Mouse (Mus musculus) lung, embryonic 16.5 days (tissue): Measurements from ENCODE around the gene Phactr1. TPM values are rescaled to one million over a fixed set of nuclear protein-coding genes. Genes with fewer than 3 reads are reported as not detected.

Experiments used
- ATAC-seq: fragments of 200-750 bp; cut with Nextera tagmentation; 2 replicates; pipeline ENCODE4 v1.8.0; 2017; ENCODE audit warnings: low read depth, mild to moderate bottlenecking, moderate library complexity
- H3K27ac ChIP-seq: fragments of 300-500 bp; sonication (generic); 2 replicates; pipeline ENCODE4 v1.5.1; 2014; ENCODE audit warnings: mild to moderate bottlenecking, control low read depth, low read length
- H3K27me3 ChIP-seq: fragments of 300-500 bp; sonication (generic); 2 replicates; pipeline ENCODE4 v1.6.1; 2014; ENCODE audit warnings: low read depth, low read length, mixed read lengths; ENCODE audit not compliant: control insufficient read depth, insufficient read depth
- H3K36me3 ChIP-seq: fragments of 300-500 bp; sonication (generic); 2 replicates; pipeline ENCODE4 v1.6.1; 2014; ENCODE audit warnings: low read length; ENCODE audit not compliant: control insufficient read depth, insufficient read depth
- H3K4me1 ChIP-seq: fragments of 300-500 bp; sonication (generic); replicated peaks from 2 replicates; pipeline ENCODE4 v1.6.1; 2014; ENCODE audit warnings: low read length, mixed read lengths; ENCODE audit not compliant: control insufficient read depth, insufficient read depth
- H3K4me2 ChIP-seq: fragments of 300-500 bp; sonication (generic); 2 replicates; pipeline ENCODE4 v1.6.1; 2014; ENCODE audit warnings: low read depth, low read length, control low read depth
- H3K4me3 ChIP-seq: fragments of 300-500 bp; sonication (generic); 2 replicates; pipeline ENCODE4 v1.5.1; 2014; ENCODE audit warnings: mild to moderate bottlenecking, low read length, control low read depth
- H3K9ac ChIP-seq: fragments of 300-500 bp; sonication (generic); 2 replicates; pipeline ENCODE4 v1.6.1; 2014; ENCODE audit warnings: low read length, control low read depth
- H3K9me3 ChIP-seq: fragments of 300-500 bp; sonication (generic); 2 replicates; pipeline ENCODE4 v1.6.1; 2016; ENCODE audit warnings: low read length; ENCODE audit not compliant: control insufficient read depth
- WGBS: fragments of 180-500 bp; shearing (Covaris S2); extraction: QIAGEN DNeasy Blood & Tissue Kit; methylation state at CpG from one replicate; pipeline ENCODE4 v1.1.7; 2014; 5-methylcytosine and 5-hydroxymethylcytosine counted together
- polyA plus RNA-seq: library from polyadenylated mRNA; unstranded; fragments of >200 nt; fragmentation: Nextera tagmentation; extraction: Ambion mirVana; gene quantifications from 2 replicates; pipeline ENCODE4 v1.2.1, GENCODE M21; 2015

The Phactr1 gene
- polyA plus RNA-seq, 1 experiment from 2014 or later, result 8.1 TPM

DNA sequence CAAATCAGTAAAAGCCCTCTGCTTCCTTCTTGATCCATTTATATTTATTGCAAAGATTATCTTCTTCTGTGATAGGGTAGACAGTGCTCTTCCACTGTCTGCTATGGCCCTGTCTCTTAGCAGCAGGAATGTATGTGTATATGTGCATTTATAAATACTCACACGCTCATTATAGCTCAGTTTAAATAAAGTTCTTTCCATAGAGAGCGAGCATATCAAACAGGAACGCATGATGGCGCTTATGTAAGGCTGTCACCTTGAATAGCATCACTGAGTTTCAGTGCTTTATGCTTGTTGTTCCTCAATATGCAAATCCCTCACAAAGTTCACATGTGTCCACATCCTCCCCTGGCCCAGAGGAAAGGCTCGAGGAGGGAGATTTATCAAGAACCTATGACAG is 57.7 kb downstream of the Phactr1 start:
- Histone ChIP-seq H3K36me3 (no peaks in the 10 kb centered on the region), H3K27me3 (no peaks in the 10 kb centered on the region), H3K4me3 (no peak overlapping the region), H3K4me1 (no peaks in the 10 kb centered on the region), H3K9me3 (no peaks in the 10 kb centered on the region), H3K4me2 (no peak overlapping the region), H3K9ac (no peak overlapping the region), H3K27ac (no peak overlapping the region)
- ATAC-seq, result no peak
- WGBS, result 69% methylated on average over 5 of the region's 5 CpGs

DNA sequence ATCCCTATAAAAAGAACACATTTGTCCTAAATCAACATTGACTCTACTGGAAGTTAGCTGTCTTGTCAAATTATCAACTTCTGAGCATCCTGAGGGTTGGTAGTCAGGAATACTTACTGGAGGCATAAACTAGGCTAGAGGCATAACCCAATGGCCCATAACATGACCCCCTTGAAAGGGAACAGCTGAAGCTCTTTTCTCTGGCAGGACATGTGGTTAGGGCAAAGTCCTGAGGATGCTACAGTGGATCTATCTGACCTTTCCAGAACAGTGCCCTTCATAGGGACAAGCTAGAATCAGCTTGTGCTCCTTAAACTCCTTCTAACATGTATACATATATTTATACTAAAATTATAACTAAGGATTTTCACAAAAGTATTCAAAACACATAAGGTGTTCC is 61.8 kb downstream of the Phactr1 start:
- H3K27me3 ChIP-seq, result no peaks in the 10 kb centered on the region
- no peak for ATAC-seq
- no peaks in the 10 kb centered on the region for H3K36me3 ChIP-seq
- H3K9ac ChIP-seq, result no peak overlapping the region
- H3K27ac ChIP-seq, result no peak overlapping the region
- no peak overlapping the region for H3K4me2 ChIP-seq
- no peaks in the 10 kb centered on the region for H3K9me3 ChIP-seq
- no peak overlapping the region for H3K4me3 ChIP-seq
- H3K4me1 ChIP-seq, result no peaks in the 10 kb centered on the region

DNA sequence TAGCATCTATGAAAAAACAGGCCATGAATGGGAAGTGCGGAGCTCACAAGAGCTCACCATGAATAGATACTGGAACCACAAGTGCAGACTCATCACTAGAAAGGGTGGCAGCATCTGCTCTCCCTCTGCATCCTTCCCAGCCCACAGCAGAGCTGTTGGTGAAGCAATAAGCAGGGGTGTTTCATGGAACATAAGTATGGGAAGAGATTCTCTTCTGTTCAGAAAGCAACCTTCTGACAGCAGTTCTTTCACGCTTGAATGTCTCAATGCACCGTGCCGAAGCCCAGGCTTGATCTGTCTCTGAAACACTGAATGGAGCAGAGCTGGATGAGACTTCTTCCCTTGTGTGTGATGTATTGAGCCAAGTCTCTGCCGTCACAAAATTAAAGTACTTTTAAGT is 64.0 kb downstream of the Phactr1 start:
- Histone ChIP-seq H3K27me3 (no peaks in the 10 kb centered on the region), H3K9ac (no peak overlapping the region), H3K27ac (no peak overlapping the region), H3K4me2 (no peak overlapping the region), H3K4me3 (no peak overlapping the region), H3K4me1 (no peaks in the 10 kb centered on the region), H3K9me3 (no peaks in the 10 kb centered on the region), H3K36me3 (no peaks in the 10 kb centered on the region)
- WGBS, result 78% methylated on average over 5 of the region's 5 CpGs
- no peak for ATAC-seq

DNA sequence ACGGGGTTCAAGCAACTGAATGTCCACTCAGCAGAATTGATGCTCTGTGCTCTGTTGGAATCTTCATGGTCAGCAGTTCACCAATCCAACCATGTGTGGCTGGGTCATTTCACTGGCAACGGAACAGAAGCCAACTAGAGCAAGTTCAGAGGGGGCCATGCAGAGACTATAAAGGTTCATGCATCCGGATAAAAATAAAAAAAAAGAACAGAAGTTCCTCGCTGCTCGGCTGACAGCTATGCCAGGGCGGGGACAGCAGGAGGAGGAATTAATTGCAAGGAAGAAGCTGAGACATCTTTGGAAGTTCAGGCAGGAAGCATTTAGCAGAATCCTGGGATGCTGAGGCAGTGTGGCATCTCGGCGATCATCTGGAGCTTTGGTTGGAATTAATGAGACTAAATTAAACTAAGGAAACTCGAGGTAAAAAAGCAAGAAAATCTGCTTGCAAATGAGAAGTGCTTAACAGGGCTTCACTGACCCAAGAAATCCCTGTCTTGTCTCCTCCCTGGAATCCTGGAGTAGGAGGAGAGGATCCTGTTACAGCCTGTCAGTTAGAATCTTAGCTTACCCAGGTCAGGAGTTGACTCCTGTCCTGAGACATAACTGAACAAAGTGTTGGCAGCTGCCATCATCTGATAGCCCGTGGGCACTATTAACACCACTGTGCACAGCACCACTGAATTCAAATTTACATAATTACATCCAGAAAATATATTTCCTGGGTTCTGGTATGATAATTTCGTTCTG is 77.4 kb downstream of the Phactr1 start:
- no peaks in the 10 kb centered on the region for H3K27me3 ChIP-seq
- no peak overlapping the region for H3K27ac ChIP-seq
- H3K9ac ChIP-seq, result no peak overlapping the region
- no peaks in the 10 kb centered on the region for H3K4me1 ChIP-seq
- H3K9me3 ChIP-seq, result no peaks in the 10 kb centered on the region
- WGBS, result 32% methylated on average over 11 of the region's 11 CpGs
- no peak for ATAC-seq
- H3K4me2 ChIP-seq, result no peak overlapping the region
- no peak overlapping the region for H3K4me3 ChIP-seq
- H3K36me3 ChIP-seq, result no peaks in the 10 kb centered on the region

DNA sequence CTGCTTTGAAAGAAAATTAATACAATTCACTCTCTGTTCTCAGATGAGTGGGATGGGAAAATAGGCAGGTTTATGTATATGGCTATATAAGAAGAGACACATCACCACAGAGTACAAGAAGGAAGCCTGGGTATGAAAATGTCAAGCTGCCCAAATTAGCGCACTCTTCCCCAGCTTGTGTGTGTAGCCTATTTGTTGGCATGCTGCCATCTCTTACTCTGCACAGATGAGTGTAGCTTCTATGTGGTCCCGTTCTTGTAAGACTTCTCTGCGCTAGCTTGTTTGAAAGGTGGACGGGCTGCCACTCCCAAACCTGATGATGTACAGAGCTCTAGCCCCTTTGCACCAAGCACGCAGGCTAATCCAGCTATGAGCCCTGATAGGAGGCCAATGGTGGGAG is 78.7 kb downstream of the Phactr1 start:
- H3K4me2 ChIP-seq, result no peak overlapping the region
- H3K4me1 ChIP-seq, result no peaks in the 10 kb centered on the region
- H3K9ac ChIP-seq, result no peak overlapping the region
- H3K4me3 ChIP-seq, result no peak overlapping the region
- H3K27me3 ChIP-seq, result no peaks in the 10 kb centered on the region
- H3K9me3 ChIP-seq, result no peaks in the 10 kb centered on the region
- WGBS, result 60% methylated on average over 5 of the region's 5 CpGs
- H3K27ac ChIP-seq, result no peak overlapping the region
- no peak for ATAC-seq
- H3K36me3 ChIP-seq, result no peaks in the 10 kb centered on the region

DNA sequence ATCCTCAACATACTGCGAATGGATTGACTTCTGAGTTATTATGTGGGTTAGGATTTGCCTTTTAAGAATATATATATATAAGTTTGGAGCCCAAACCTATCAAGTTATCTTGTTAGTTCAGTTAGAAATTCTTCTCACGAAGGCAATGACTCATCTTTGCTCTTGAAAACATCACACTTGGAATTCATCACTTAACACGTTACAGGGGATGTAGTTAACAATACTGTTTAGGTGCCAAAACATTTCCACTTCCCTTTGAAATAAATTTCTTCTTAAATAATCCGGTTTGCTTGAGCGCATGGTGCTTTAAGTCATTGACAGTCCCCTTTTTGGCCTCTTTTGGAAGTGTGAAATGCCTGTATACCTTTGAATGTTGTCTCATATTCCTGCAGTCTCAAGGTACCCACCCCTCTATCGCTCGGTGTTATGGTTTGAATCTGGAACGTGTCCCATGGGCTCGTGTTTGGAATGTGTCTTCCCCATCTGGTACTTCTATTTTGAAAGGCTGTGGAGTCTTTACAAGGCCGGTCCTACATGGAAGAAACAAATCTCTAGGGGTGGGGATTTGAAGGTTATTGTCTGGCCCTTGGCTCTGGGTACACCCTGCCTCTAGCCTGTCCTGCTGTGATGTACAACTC is 80.6 kb downstream of the Phactr1 start:
- no peak overlapping the region for H3K27ac ChIP-seq
- H3K4me1 ChIP-seq, result no peaks in the 10 kb centered on the region
- no peak overlapping the region for H3K4me2 ChIP-seq
- no peak for ATAC-seq
- WGBS, result 68% methylated on average over 10 of the region's 10 CpGs
- no peak overlapping the region for H3K9ac ChIP-seq
- no peaks in the 10 kb centered on the region for H3K9me3 ChIP-seq
- H3K4me3 ChIP-seq, result no peak overlapping the region
- no peaks in the 10 kb centered on the region for H3K27me3 ChIP-seq
- no peaks in the 10 kb centered on the region for H3K36me3 ChIP-seq

DNA sequence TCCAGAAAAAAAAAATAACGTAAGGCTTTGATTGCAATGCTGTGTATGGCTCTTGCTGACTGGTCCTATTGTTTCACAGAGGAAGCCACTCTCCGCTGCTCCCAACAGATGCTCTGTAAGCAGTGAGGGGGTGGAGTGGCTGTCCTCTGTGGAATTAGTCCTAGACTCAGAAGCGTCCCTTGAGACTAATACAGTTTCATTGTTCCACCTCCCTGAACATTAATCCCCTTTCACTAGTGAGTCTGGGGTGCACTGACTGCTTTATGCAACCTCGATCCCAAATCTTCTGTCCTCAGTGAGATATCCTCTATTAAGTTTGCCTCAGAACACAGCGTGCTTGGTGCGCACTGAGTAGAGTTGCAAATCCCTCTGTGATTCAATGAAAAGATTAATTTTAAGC is 91.9 kb downstream of the Phactr1 start:
- no peaks in the 10 kb centered on the region for H3K4me1 ChIP-seq
- H3K4me2 ChIP-seq, result no peak overlapping the region
- no peak for ATAC-seq
- H3K36me3 ChIP-seq, result no peaks in the 10 kb centered on the region
- H3K4me3 ChIP-seq, result no peak overlapping the region
- no peak overlapping the region for H3K27ac ChIP-seq
- H3K9ac ChIP-seq, result no peak overlapping the region
- 69% methylated on average over 6 of the region's 6 CpGs for WGBS
- no peaks in the 10 kb centered on the region for H3K9me3 ChIP-seq
- no peaks in the 10 kb centered on the region for H3K27me3 ChIP-seq

DNA sequence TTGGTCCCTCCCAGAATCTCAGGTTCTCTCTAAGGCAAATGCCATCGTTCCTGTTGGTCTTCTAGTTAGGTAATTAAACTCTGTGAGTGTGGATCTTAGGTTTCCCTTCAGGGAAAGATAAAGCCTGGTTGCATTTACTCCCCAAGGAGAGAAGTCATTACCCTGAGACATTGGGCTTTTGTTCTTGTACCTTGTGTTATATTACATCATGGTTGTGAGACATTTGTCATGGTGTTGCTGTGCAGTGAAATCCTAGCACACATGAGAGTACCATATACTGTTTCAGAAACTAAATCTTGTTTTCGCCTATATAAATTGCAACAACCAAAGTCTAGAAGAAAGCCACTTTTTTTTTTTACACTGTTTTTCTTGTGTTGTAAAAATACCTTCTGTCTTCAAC is 93.6 kb downstream of the Phactr1 start:
- Histone ChIP-seq H3K9me3 (no peaks in the 10 kb centered on the region), H3K4me3 (no peak overlapping the region), H3K27me3 (no peaks in the 10 kb centered on the region), H3K9ac (no peak overlapping the region), H3K4me1 (no peaks in the 10 kb centered on the region), H3K27ac (no peak overlapping the region), H3K36me3 (no peaks in the 10 kb centered on the region), H3K4me2 (no peak overlapping the region)
- 71% methylated on average over 2 of the region's 2 CpGs for WGBS
- ATAC-seq, result no peak

DNA sequence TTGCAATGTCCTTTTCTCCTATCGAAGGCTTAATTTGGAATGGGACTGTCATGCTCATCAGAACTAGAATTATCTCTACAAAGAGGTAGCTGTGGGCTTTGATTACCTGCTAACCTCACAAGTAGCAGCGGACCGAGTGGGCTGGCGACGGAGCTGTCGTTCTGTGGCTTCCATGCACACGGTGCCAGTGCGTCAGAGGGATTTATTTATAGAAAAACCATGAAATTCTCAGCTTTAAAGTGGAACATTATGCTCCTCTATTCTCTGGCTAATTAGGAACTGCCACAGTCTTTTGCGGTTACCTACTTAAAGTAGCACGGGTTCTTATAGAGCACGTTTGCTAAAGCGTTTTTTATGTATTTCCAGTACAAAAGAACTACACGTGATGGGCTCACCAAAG is 101.7 kb downstream of the Phactr1 start:
- no peaks in the 10 kb centered on the region for H3K9me3 ChIP-seq
- no peaks in the 10 kb centered on the region for H3K27me3 ChIP-seq
- WGBS, result 78% methylated on average over 13 of the region's 13 CpGs
- H3K9ac ChIP-seq, result no peak overlapping the region
- H3K4me1 ChIP-seq, result no peaks in the 10 kb centered on the region
- H3K27ac ChIP-seq, result no peak overlapping the region
- H3K36me3 ChIP-seq, result no peaks in the 10 kb centered on the region
- H3K4me3 ChIP-seq, result no peak overlapping the region
- no peak overlapping the region for H3K4me2 ChIP-seq
- no peak for ATAC-seq
